Mouse (Mus musculus): ENCODE results near the gene Cysrt1.

The Cysrt1 gene

DNA sequence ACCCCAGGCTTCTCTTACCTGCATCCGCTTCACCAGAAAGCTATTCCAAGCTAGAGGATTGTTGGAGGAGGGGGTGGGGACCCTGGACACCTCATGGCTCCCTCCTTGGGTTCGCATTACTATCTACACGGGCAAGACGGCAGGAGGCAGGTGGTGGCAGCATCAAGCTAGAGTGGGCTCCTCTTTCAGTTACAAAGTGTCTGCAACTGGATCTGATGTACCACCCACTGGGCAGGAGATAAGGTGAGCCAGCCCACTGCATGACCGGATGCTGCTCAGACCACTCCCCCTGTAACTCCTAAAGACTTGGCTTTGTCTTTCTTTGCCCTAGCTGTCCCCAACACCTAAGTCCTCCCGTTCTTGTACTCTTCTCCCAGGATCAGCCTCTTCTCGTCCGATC lies 5.6 kb downstream of the Cysrt1 start, which contains the start of gene Rnf224:
Gene Rnf224 (minus strand): TSS at position 174 of the 400 bp plus-strand sequence.
- no peak for DNase-seq (ENCODE audit: low read depth, low spot score)

DNA sequence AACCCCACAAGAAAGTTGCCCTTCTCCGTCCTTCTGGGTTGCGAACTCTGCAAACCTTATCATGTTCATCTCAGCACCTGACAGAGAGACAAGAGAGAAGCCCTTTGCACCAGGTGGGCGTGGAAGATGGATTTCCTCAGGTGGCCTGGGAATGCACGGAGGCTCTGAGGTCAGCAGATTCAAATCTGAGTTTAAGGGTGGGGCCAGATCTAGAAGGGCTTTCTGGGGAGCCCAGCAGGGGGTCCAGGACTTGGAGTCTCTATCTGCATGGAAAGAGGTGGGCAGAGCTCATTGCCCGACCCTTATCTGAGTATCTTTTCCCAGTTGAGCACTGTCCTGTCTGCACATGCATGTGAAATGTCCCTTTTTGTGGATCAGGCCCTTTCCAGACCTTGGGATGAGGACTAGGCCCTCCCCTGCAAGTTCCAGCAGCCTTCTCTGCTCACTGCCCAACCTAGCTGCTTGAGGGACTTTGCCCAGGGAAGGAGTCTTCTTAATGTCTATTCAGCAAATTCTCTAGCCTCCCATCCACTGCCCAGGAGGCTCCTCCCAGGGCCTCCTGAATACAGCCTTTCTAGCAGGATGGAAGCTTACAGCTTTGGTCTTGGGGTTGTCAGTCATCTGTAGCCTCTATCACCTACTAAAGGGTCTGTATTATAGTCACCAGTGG lies 7.6 kb downstream of the Cysrt1 start:
- no peak for DNase-seq (ENCODE audit: low read depth, low spot score)

DNA sequence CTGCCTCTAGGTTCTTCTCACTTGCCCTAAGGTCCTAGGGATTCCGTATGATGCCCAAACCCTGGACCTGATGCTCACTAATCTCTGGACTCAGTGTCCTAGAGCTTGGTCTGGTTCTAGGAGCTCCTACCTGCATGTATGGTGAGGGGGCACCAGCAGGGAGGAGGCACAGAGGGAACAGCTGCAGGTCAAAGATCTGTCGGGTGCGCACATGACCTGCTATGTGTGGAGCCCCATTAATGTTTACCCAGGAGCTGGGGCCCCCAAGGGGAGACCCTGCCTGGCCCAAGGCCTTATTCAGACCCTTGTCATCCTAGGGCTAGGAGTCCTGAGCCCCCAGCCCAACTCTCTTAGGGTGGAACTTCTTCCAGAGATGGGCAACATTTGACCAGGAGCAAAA lies 8.2 kb downstream of the Cysrt1 start, which contains the start of gene Slc34a3:
Gene Slc34a3 (minus strand): TSS at position 315 of the 400 bp plus-strand sequence.
- no peak for DNase-seq (ENCODE audit: low read depth, low spot score)

DNA sequence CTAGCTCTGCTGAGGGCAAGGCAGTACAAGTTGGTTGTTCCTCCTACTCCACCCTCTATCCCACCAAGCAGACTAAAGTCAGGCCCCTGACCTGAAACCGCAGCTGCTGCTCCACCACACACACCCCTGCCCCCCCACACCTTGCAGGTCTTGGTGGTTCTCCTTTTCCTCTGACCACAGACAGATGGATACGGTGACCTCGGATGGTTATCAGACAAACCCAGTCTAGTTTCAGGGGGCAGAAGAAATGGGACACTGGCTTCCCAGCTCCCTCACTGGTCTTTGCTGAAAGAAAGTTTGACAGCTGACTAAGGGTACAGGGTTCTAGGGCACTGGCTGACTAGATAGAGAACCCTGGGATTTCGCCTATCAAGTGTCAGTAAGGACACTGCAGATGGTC lies 8.8 kb downstream of the Cysrt1 start:
- no peak for DNase-seq (ENCODE audit: low read depth, low spot score)

DNA sequence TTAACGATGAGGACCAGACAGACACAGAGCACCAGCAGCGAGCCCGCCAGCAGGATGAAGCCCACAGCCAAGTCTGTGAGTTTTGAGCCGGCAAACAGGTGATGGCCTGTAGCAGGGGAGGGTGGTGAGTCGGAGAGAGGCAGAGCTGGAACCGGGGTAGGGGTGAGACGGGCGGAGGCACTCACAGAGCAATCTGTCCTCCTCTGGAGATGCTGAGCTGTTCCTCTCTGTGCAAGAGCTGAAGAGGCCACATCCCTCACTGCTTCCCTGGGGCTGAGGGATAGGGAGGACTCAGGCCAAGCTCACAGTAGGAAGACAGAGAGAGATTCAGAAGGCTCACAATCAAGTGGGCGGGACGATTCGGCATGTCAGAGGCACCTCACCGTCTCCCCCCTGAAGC lies 11.2 kb downstream of the Cysrt1 start:
- no peak for DNase-seq (ENCODE audit: low read depth, low spot score)

DNA sequence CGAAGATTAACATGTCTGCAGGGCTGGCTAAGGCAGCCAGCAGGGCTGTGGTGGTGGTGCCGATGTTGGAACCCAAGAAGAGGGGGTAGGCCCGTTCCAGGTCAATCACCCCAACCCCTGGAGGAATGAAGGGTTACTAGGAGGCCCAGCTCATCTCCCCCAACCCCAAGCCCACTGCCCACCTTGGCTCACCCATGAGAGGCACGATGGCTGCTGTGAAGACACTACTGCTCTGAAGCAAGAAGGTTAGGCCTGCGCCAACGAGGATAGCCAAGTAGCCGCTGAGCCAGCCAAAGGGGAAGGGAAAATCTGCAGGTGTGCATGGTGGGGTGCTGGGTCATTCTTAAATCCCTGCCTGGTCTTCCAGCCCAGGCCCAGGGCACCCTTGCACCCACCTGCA lies 11.7 kb downstream of the Cysrt1 start:
- DNase-seq (ENCODE audit: low read depth, low spot score): no peak

GRCm38 (mm10) chr2:25229582-25229981 lies 12.7 kb downstream of the Cysrt1 start:
- no peak for DNase-seq (ENCODE audit: low read depth, low spot score)

- no peak for DNase-seq (ENCODE audit: low read depth, low spot score)
Observed at GRCm38 (mm10) chr2:25228995-25229530, 13.2 kb downstream of the Cysrt1 start.

DNA sequence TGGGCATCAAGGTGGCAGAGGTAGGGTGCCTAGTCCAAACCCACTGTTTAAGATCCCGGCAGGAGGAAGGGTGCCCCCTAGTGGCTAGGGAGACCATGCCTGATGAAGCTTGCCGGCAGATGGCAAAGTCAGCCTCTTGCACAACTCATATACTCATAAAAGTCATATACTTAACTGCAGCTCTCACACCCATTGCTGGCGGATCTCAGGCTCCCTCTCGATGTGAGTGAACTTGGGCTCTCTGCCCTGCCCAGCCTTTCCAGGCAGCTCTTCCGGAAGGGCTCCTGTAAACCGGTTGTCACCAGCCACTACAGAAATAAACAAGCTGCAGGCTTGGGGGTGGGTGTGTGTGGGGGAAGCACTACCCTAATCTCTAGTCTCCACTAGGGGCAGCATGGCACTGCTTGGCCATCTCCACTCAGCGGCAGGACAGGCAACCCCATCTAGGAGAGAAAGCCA lies 13.8 kb downstream of the Cysrt1 start:
- peak; percentile 68 for DNase-seq (ENCODE audit: low read depth, low spot score)

DNA sequence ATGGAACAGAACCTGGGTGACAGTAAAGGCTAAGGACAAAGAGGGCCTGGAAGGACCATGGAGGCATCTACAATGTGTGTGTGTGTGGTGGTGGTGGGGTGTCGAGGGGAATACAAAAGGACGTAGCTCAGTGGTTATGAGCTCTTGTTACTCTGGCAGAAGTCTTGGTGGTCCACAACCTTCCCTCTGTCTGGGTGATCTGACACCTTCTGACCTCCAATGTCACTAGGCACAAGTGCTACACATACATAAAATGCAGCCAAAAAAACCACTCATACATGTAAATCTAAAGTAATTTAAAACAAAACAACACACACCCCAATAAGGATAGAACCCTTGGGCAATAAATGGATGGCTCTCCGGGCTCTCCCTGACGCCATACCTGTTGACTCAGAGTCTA lies 14.8 kb downstream of the Cysrt1 start:
- no peak for DNase-seq (ENCODE audit: low read depth, low spot score)

DNA sequence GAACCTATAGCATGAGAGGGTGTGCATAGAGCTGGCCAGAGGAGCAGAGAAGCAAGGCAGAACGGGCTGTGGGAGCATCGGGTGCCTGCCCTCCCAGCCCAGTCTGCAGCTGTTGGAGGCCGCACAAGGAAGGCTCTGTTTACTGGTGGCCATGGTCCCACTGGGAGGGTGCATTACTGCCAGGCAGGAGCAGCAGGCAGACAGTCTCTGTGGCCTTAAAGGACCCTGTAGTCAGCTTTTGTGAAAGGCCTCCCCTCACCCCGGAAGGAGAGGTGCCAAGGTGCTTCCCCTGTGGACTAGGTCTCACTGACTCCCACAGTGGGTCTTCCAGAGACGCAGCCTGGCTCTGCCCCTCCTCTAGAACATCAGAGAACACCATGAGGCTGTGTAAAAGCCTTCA lies 15.4 kb downstream of the Cysrt1 start:
- no peak for DNase-seq (ENCODE audit: low read depth, low spot score)

DNA sequence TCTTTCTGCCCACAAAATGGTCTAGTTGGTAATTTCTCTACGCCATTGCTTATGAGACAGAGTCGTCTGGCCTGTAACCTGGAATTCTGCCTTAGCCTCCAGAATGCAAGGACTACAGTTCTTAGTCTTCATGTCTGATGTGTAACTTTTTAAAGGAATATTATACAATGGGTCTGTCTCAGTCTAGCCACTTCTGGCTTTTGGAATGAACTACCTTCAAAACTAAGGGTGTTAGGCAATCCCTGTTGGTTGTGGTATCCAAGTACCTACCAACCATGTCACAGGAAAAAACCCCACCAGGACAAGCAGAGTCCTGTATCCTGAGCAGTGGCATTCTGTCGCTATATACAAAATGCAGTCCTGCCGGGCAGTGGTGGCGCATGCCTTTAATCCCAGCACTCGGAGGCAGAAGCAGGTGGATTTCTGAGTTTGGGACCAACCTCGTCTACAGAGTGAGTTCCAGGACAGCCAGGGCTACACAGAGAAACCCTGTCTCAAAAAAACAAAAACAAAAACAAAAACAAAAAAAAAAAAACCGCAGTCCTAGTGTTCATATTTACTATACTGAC lies 16.4 kb downstream of the Cysrt1 start:
- no peak for DNase-seq (ENCODE audit: low read depth, low spot score)

GRCm38 (mm10) chr2:25224766-25225752 lies 17.2 kb downstream of the Cysrt1 start:
- peak; percentile 96 for DNase-seq (ENCODE audit: low read depth, low spot score)

GRCm38 (mm10) chr2:25224492-25224765 lies 17.8 kb downstream of the Cysrt1 start, which contains the start of gene Tubb4b:
Tubb4b (minus strand) TSS chr2:25224702.
- no peak for DNase-seq (ENCODE audit: low read depth, low spot score)

- peak; percentile 35 for DNase-seq (ENCODE audit: low read depth, low spot score)
Observed at GRCm38 (mm10) chr2:25223681-25224491, 18.4 kb downstream of the Cysrt1 start.

DNA sequence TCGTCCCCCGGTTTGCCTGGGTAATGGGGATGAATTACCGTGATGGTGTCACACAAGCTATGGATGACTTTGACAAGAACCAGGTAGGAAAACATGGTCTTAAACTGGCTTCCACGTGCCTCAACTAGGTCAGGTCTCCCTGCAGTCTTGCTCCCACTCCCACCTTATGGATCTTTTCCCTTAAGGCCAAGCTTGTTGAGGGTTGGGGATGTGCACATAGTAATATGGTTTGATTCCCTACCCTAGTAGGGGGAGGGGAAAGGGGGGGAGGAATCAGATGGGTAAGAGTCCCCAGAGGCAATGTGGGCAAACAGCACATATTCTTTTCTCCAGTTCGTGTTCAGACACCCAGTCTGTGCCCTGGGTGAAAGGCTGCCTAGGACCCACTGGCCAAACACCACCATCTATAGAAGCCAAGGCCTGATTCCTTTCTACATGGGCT lies 20.9 kb downstream of the Cysrt1 start:
- no peak for DNase-seq (ENCODE audit: low read depth, low spot score)

DNA sequence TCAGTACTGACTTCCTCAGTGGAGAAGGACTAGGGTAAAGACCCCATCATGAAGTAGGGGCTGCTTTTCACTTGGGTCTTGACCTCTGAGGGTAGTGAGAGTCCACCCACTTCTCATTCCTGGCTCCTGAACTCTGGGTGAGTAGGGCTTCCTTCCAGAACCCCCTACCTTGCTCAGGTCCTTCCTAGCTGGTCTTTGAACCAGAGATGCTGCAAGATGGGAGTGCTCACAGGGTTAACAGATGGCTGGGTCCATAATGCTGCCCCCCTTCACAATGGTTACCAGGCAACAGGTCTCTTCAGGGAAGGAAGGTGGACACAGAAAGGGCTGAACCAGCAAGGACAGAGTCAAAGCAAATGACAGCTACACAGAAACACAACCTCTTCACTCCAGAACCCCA lies 23.8 kb downstream of the Cysrt1 start, which contains the start of gene Fam166a:
Gene Fam166a (plus strand): TSS at position 301 of the 400 bp plus-strand sequence.
- no peak for DNase-seq (ENCODE audit: low read depth, low spot score)

DNA sequence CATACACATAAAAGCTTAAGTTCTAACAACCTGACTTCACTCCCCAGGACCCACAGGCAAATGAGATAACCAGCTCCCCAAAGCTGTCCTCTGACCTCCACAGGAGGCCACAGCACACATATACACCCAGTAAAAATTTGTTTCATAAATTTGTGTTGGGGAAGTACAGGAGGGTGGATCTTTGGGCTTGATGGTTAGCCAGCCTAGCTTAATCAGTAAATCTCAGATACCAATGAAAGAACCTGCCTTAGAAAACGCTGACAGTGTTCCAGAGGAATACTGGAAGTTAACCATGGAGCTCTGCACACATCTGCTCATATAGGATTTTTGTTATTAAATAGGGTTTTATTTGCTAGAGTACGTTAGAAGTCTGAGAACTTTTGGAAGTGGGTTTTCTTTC lies 24.6 kb downstream of the Cysrt1 start:
- DNase-seq (ENCODE audit: low read depth, low spot score): no peak

- no peak for DNase-seq (ENCODE audit: low read depth, low spot score)
Observed at GRCm38 (mm10) chr2:25214444-25214843, 27.8 kb downstream of the Cysrt1 start, which contains the start of gene Stpg3. Stpg3 (minus strand) TSS chr2:25214637.

DNA sequence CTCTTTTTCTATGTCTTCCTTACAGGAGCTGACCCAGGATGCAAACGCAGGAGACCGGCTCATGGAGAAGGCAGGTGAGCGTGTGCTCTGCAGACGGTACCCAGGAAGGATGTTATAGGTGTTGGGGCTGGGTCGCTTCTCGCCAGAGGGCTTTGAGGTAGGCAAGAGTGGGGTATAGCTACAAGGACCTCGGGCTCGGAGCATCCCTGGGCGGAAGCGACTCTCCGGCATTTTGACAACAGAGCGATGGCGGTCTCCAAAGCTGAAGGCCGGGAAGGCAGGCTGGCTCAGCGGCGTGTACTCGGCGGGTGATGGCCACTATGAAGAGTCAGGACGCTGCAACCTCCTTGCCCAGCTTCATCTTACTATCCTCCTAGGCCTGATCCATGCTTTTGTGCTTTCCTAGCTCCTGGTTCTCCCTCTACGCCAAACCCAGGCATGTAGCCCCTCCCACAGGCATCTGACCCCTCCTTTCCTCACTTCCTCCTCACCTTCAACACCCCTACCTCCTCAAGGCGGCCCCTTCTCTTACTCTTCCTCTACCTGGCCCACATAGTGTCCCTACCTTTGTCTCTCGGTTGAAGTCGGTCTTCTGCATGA lies 28.9 kb downstream of the Cysrt1 start:
- no peak for DNase-seq (ENCODE audit: low read depth, low spot score)
